Mouse (Mus musculus): ENCODE data around the gene Ube2q2. TPM values are rescaled to one million over a fixed set of nuclear protein-coding genes. Genes with fewer than 3 reads are reported as not detected.

The Ube2q2 gene
- polyA plus RNA-seq, 1 experiment from 2014 or later: 10.9 TPM

Other genes starting within 250 kb of the Ube2q2 start
- 2.6 and 3.0 TPM in 2 replicates for gene Hykk, start 231.6 kb upstream of the Ube2q2 start, polyA plus RNA-seq (2015; fragmentation: Nextera tagmentation; extraction: Ambion mirVana)
- gene Psma4, start 198.1 kb upstream of the Ube2q2 start, polyA plus RNA-seq (2015; fragmentation: Nextera tagmentation; extraction: Ambion mirVana): 135 and 138 TPM in 2 replicates
- 0.31 and 0.41 TPM in 2 replicates for gene AY074887, start 197.9 kb upstream of the Ube2q2 start, polyA plus RNA-seq (2015; fragmentation: Nextera tagmentation; extraction: Ambion mirVana)
- gene Chrna5, start 168.0 kb upstream of the Ube2q2 start, polyA plus RNA-seq (2015; fragmentation: Nextera tagmentation; extraction: Ambion mirVana): 0.05 TPM in 1 of 2 replicates, not detected in the other
- gene Chrna3, start 122.3 kb upstream of the Ube2q2 start, polyA plus RNA-seq (2015; fragmentation: Nextera tagmentation; extraction: Ambion mirVana): 0.08 TPM in 1 of 2 replicates, not detected in the other
- not detected in 2 replicates for gene Chrnb4, start 100.1 kb upstream of the Ube2q2 start, polyA plus RNA-seq (2015; fragmentation: Nextera tagmentation; extraction: Ambion mirVana)
- 18.4 and 19.9 TPM in 2 replicates for gene Fbxo22, start 60.1 kb downstream of the Ube2q2 start, polyA plus RNA-seq (2015; fragmentation: Nextera tagmentation; extraction: Ambion mirVana)
- gene Nrg4, start 178.0 kb downstream of the Ube2q2 start, polyA plus RNA-seq (2015; fragmentation: Nextera tagmentation; extraction: Ambion mirVana): 1.7 and 2.1 TPM in 2 replicates
- gene Tmem266, start 178.1 kb downstream of the Ube2q2 start, polyA plus RNA-seq (2015; fragmentation: Nextera tagmentation; extraction: Ambion mirVana): not detected in 2 replicates

Data from liver, embryonic 15.5 days (tissue).